Mouse (Mus musculus): ENCODE data around the gene Lhfpl4. TPM values are rescaled to one million over a fixed set of nuclear protein-coding genes. Genes with fewer than 3 reads are reported as not detected.

Gene Lhfpl4
- polyA plus RNA-seq (2012; rRNA removed): 0.06 TPM in 1 of 2 replicates, not detected in the other
- 0.13 TPM in 1 of 2 replicates, not detected in the other for polyA plus RNA-seq (2014; fragmentation: Nextera tagmentation; extraction: Ambion mirVana)

DNA sequence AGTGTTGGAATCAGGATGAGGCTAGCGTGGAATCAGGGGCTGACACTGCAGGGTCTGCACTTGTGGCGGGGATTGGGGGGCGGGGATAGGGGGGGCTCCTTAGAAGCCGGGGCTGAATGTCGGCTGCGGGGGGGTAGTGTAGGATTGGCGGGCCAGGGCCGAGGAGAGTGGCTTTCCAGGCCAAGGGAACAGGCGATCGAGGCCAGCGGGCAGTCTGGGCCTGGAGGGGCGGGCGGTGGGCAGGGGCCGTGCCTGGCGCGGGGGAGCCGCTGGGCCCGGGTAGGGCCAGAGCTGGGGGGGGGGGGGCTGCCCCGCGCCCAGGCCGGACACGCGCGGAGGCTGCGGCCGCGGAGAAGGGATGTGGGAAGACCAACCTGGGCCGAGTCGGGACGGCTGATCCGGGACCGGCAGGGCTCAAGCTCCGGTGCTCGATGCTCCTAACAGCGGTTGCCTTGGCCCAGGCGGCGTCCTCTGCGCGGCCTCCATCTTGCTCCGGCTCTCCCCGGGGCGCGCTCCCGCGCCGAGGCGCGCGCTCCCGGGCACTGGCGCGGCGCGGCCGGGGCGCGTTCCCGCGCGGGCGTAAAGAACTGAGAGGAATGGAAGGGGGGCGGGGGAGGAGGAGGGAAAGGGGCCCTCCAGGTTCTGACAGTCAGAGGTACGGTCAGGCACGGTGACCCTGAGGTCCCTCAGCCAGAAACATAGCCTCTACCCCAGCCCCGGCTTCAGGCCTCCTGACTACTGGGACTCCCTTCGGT is at the start of gene Lhfpl4:
Lhfpl4 (minus strand) TSS at position 544 of the 755 bp plus-strand sequence.
- no peak within 1 kb of the TSS for H3K27ac ChIP-seq
- peak within 1 kb of the TSS; percentile 47 for H3K4me2 ChIP-seq (ENCODE audit: low read depth)
- DNase-seq (ENCODE audit: low read depth in 3 of 3, low spot score in 3 of 3) (no peak), ATAC-seq (ENCODE audit: insufficient read depth) (no peak)
- H3K9ac ChIP-seq (replicated peaks): no peak within 1 kb of the TSS
- H3K36me3 ChIP-seq (replicated peaks; ENCODE audit: control insufficient read depth, insufficient read depth, low read depth): no peaks in the 10 kb centered on the region
- peaks cover 33% of the 10 kb centered on the region for H3K27me3 ChIP-seq (ENCODE audit: control insufficient read depth, insufficient read depth, low read length)
- H3K4me1 ChIP-seq (replicated peaks; ENCODE audit: control insufficient read depth in 2 of 2, insufficient read depth in 2 of 2, low read length in 1 of 2): no peaks in the 10 kb centered on the region
- no peaks in the 10 kb centered on the region for H3K9me3 ChIP-seq (ENCODE audit: control insufficient read depth, low read length)
- no peak for TF ChIP-seq EP300 (IDR thresholded peaks at IDR 0.05; ENCODE audit: low read depth)
- no peak for TF ChIP-seq CTCF (IDR thresholded peaks at IDR 0.05; ENCODE audit: low read depth)
- WGBS (ENCODE audit: insufficient replicate concordance): 3% methylated on average over 49 of the region's 66 CpGs
- peak within 1 kb of the TSS in 1 of 2 experiments; percentile 34; a peak in 2 of 4 replicates for H3K4me3 ChIP-seq (ENCODE audit: insufficient read depth in 1 of 2, low read depth in 2 of 2, low read length in 2 of 2)

DNA sequence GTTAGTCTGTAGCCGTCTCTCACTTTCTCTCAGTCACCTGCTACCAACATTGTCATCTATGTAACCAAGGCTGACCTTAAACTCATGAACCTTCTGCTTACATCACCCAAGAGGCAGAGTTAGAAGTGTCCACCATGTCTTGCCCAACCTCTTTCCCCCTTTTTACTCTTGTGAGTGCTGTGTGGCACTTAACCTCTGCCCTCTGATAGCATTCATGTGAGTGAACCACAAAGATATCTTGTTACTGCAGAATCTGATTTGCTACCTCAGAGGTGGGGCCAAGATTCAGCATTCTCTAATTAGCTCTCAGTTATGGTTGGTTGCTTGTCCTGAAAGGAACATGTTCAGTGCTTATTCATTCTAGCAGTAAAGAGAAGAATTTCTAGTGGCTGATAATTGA is 47.6 kb upstream of the Lhfpl4 start:
- WGBS (ENCODE audit: insufficient replicate concordance): 65% methylated on average over 1 of the region's 1 CpGs
- DNase-seq (ENCODE audit: low read depth in 3 of 3, low spot score in 3 of 3) (peak in 1 of 3 experiments; percentile 16), ATAC-seq (ENCODE audit: insufficient read depth) (no peak)
- Histone ChIP-seq H3K27me3 (ENCODE audit: control insufficient read depth, insufficient read depth, low read length) (no peaks in the 10 kb centered on the region), H3K9ac (replicated peaks) (no peak overlapping the region), H3K4me1 (replicated peaks; ENCODE audit: control insufficient read depth in 2 of 2, insufficient read depth in 2 of 2, low read length in 1 of 2) (peaks cover 4 to 5% of the 10 kb centered on the region in 2 experiments), H3K36me3 (replicated peaks; ENCODE audit: control insufficient read depth, insufficient read depth, low read depth) (peaks cover 2% of the 10 kb centered on the region; the same call in 1 of the 2 replicates), H3K9me3 (ENCODE audit: control insufficient read depth, low read length) (no peaks in the 10 kb centered on the region), H3K27ac (no peak overlapping the region), H3K4me2 (ENCODE audit: low read depth) (no peak overlapping the region), H3K4me3 (ENCODE audit: insufficient read depth in 1 of 2, low read depth in 2 of 2, low read length in 2 of 2) (no peak overlapping the region)
- TF ChIP-seq EP300 (IDR thresholded peaks at IDR 0.05; ENCODE audit: low read depth): no peak
- no peak for TF ChIP-seq CTCF (IDR thresholded peaks at IDR 0.05; ENCODE audit: low read depth)

DNA sequence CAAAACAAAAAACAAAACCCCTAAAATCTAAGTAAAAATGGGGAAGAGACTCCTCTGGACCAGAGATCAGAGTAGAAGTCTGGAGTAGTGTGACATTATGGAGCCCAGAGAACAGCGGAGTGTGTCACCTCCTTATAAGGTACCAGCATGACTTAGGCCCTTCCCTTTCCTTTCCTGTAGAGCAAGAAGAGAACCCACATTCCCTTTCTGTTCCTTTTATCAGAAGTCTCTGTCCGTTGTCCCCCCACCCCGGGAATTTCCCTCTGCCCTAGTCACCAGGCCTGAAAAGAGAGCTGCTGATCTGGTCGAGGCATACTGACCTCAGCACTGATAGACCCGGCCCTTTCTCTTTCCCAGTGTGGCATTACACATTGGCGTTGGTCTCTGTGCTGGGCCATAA is 43.3 kb upstream of the Lhfpl4 start:
- peak overlapping the region; percentile 92 for H3K4me2 ChIP-seq (ENCODE audit: low read depth)
- peak overlapping the region; percentile 70 for H3K27ac ChIP-seq
- peak in 1 of 3 experiments; percentile 52 for DNase-seq (ENCODE audit: low read depth in 3 of 3, low spot score in 3 of 3)

DNA sequence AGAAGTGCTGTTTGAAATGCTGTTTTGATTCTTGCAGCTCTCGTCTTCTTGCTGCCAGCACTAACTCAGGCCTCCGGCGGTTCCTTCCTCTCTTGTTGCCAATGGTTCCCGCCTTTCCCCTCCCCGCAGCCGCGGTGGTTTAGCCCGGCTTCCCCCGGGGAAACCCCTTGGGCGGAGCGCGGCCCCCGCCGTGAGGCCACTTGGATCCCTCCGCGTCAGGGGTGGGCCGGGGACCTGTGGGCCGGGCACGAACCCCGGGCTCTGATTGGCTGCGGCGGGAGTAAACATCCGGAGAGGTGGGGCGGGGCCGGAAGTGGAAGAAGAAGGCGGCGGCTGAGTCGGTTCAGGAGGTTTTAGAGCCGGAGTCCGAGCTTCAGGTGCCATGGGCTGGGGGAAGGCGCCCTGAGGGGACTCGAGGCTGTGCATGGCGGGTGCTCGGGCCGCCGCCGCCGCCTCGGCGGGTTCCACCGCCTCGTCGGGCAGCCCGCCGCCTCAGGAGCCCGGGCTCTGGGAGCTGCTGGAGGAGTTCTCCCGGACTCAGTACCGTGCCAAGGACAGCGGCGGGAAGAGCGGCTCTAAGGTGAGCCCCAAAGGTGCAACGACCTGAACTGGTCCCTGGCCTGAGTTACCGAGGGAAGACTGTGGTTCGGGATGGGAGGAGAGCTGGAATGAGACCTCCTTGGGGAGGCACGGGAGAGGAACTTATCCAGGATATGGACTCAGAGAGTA is 42.5 kb upstream of the Lhfpl4 start, which contains the start of gene Mtmr14:
Mtmr14 (plus strand) TSS at position 302 of the 729 bp plus-strand sequence.
- peak within 1 kb of the TSS; percentile 92 for H3K4me2 ChIP-seq (ENCODE audit: low read depth)
- peaks cover 8 to 10% of the 10 kb centered on the region in 2 experiments for H3K4me1 ChIP-seq (replicated peaks; ENCODE audit: control insufficient read depth in 2 of 2, insufficient read depth in 2 of 2, low read length in 1 of 2)
- peak within 1 kb of the TSS; percentile 74 for H3K27ac ChIP-seq
- WGBS (ENCODE audit: insufficient replicate concordance): under 1% methylated on average over 52 of the region's 55 CpGs
- H3K9ac ChIP-seq (replicated peaks): peak within 1 kb of the TSS; percentile 95
- DNase-seq (ENCODE audit: low read depth in 3 of 3, low spot score in 3 of 3) (peak; percentile 95 to 97 (median 96)), ATAC-seq (ENCODE audit: insufficient read depth) (peak; percentile 99)
- H3K27me3 ChIP-seq (ENCODE audit: control insufficient read depth, insufficient read depth, low read length): no peaks in the 10 kb centered on the region
- peak within 1 kb of the TSS; percentile 87 to 100 for H3K4me3 ChIP-seq (ENCODE audit: insufficient read depth in 1 of 2, low read depth in 2 of 2, low read length in 2 of 2)
- no peaks in the 10 kb centered on the region for H3K9me3 ChIP-seq (ENCODE audit: control insufficient read depth, low read length)
- peaks cover under 1% of the 10 kb centered on the region; the same call in 1 of the 2 replicates for H3K36me3 ChIP-seq (replicated peaks; ENCODE audit: control insufficient read depth, insufficient read depth, low read depth)
- no peak for TF ChIP-seq CTCF (IDR thresholded peaks at IDR 0.05; ENCODE audit: low read depth)
- TF ChIP-seq EP300 (IDR thresholded peaks at IDR 0.05; ENCODE audit: low read depth): peak; percentile 31; the same call in 1 of the 2 replicates

More for the DNA sequence above, 43.3 kb upstream of the Lhfpl4 start:
- Histone ChIP-seq H3K36me3 (replicated peaks; ENCODE audit: control insufficient read depth, insufficient read depth, low read depth) (peaks cover 2% of the 10 kb centered on the region; the same call in 1 of the 2 replicates), H3K4me1 (replicated peaks; ENCODE audit: control insufficient read depth in 2 of 2, insufficient read depth in 2 of 2, low read length in 1 of 2) (peaks cover 10% of the 10 kb centered on the region in 2 experiments), H3K4me3 (ENCODE audit: insufficient read depth in 1 of 2, low read depth in 2 of 2, low read length in 2 of 2) (peak overlapping the region; percentile 87 to 100), H3K27me3 (ENCODE audit: control insufficient read depth, insufficient read depth, low read length) (no peaks in the 10 kb centered on the region), H3K9ac (replicated peaks) (peak overlapping the region; percentile 95), H3K9me3 (ENCODE audit: control insufficient read depth, low read length) (no peaks in the 10 kb centered on the region)
- WGBS (ENCODE audit: insufficient replicate concordance): 13% methylated on average over 6 of the region's 6 CpGs
- TF ChIP-seq CTCF (IDR thresholded peaks at IDR 0.05; ENCODE audit: low read depth): no peak
- no peak for TF ChIP-seq EP300 (IDR thresholded peaks at IDR 0.05; ENCODE audit: low read depth)
- no peak for ATAC-seq (ENCODE audit: insufficient read depth)

Data from liver, embryonic 14.5 days (tissue).